Mouse (Mus musculus) heart, adult 2 months (tissue): ENCODE data around the gene Tcte2.

Experiments
- CTCF ChIP-seq: fragments of 200-600 bp; IDR thresholded peaks from 2 replicates; pipeline ENCODE4 v1.8.1; 2022; ENCODE audit warnings: antibody characterized with exemption, mild to moderate bottlenecking, moderate library complexity
- EP300 ChIP-seq: fragments of 200-500 bp; IDR thresholded peaks from 2 replicates; pipeline ENCODE4 v1.6.1; 2011; ENCODE audit warnings: low read depth, low read length, control low read depth; ENCODE audit not compliant: insufficient read depth

GRCm38 (mm10) chr17:13669206-13669605, 92.4 kb downstream of the Tcte2 start:
- no peak for TF ChIP-seq CTCF
- TF ChIP-seq EP300: no peak
